Mouse (Mus musculus): ENCODE data around the gene Dguok.

The Dguok gene

GRCm38 (mm10) chr6:83506258-83507167, at the start of gene Dguok:
Dguok (minus strand) TSS chr6:83506969.
- DNase-seq (ENCODE audit: low read depth), result peak; percentile 98

DNA sequence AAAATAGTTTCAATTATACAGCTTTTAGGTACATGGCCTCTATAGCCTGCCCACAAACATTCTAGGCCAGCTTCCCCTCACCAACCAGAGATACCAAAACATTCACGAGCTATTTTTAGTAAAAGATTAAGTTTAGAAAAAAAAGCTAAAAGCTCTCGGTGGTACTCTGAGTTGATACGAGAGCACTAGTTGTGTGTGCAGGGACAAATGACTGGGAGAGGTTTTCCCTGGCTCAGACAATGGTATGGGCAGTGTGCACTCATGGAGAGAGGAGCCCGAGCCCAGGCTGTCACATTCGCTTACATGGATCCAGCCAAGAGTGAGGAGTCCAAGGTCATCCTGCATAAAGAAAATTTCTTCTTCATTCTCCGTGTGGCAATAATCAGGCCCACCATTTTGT, 49.2 kb upstream of the Dguok start:
- no peak for DNase-seq (ENCODE audit: low read depth)

GRCm38 (mm10) chr6:83548346-83548745, 41.6 kb upstream of the Dguok start:
- no peak for DNase-seq (ENCODE audit: low read depth)

GRCm38 (mm10) chr6:83545778-83546177, 39.0 kb upstream of the Dguok start:
- no peak for DNase-seq (ENCODE audit: low read depth)

- no peak for DNase-seq (ENCODE audit: low read depth)
Measured at GRCm38 (mm10) chr6:83541756-83542456, 35.1 kb upstream of the Dguok start.

DNA sequence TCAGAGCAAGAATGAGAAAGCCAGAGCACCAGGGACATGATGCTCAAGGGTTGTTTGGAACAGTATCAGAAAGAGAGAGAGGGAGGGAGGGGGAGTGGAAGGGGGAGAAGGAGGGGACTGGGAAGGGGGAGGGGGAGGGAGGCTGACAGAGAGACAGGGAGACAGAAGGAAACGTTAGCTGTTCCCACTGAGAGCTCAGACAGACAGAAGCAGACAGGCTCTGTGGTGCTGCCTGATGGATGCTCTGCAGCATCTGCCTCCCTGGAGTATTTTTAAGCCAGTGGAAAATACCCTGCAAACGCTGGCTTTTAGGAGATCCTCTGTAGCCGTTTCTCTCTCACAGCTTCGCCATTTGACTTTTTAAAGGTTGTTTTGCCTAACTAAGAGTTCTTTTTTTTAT, 33.2 kb upstream of the Dguok start:
- DNase-seq (ENCODE audit: low read depth), result no peak

DNA sequence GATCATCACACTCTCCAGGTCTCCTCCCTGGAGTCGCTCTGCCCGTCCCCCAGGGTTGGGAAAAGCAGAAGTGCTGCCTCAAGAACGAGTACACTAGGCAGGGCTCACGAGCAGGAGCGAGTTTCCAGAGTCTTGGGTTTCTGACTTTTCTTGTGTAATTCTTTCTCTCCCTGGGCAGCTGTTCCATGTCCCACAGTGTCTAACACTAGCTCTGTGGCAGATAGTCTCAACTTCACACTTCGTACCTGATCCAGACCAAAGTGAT, 30.0 kb upstream of the Dguok start:
- DNase-seq (ENCODE audit: low read depth), result no peak

GRCm38 (mm10) chr6:83536028-83536794, 29.4 kb upstream of the Dguok start, which contains the start of gene Actg2:
Actg2 (minus strand) TSS chr6:83536265.
- DNase-seq (ENCODE audit: low read depth), result no peak

DNA sequence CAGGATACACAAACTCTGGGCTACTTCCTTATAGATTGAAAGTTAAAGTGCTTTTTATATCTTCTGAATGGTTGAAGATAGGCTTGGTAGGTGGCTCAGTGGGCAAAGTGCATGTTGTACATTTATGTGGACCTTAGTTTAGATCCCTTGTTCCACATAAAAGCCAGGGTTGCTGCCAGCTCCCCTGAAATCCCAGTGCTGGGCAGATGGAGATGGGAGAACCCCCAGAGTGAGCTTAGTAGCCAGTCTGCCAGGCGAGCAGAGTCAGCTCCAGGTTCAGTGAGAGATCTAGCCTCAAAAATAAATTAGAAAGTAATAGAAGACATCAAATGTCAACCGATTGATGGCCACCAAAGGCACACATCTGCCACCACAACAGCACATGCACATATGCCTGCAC, 25.8 kb upstream of the Dguok start:
- no peak for DNase-seq (ENCODE audit: low read depth)

DNA sequence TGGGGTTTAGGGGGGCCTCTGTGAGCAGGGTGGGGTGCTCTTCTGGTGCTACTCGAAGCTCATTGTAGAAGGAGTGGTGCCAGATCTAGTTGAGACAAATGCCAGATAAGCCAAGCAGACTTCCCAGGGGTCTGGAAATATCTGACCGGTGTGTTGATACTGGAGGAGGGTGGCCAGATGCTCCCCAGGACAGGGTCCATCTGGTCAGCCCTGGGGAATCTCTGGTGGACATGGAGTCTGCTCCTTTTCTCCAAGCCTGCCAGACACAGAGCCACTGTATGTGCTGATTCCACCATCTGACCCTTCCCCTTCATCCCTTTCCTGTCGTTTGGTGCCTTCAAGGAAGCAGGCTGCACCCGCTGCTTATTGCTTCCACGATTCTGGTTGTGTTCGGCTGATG, 16.4 kb upstream of the Dguok start:
- no peak for DNase-seq (ENCODE audit: low read depth)

- DNase-seq (ENCODE audit: low read depth), result no peak
Measured at GRCm38 (mm10) chr6:83521784-83522183, 15.0 kb upstream of the Dguok start.

- no peak for DNase-seq (ENCODE audit: low read depth)
Measured at GRCm38 (mm10) chr6:83518637-83519036, 11.9 kb upstream of the Dguok start.

GRCm38 (mm10) chr6:83515172-83515571, 8.4 kb upstream of the Dguok start:
- no peak for DNase-seq (ENCODE audit: low read depth)

- DNase-seq (ENCODE audit: low read depth), result peak; percentile 61
Measured at GRCm38 (mm10) chr6:83512495-83512894, 5.7 kb upstream of the Dguok start.

DNA sequence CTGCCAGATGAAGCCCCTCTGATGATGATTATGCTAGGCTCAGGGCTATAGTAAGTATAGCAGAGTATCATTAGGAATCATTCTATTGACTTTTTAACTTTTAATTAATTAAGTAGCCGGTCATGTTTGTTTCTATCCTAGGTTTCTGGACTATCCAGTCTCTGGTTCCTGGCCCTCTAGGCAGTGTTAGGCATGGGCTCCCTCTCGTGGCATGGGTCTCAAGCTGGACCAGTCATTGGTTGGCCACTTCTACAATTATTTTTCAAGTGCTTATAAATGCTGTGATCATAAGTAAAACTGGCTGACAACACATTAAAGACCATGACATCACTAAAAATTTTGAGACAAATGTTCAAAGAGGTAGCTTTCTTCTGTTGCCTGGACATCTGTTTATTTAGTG, 3.4 kb upstream of the Dguok start:
- DNase-seq (ENCODE audit: low read depth), result no peak

DNA sequence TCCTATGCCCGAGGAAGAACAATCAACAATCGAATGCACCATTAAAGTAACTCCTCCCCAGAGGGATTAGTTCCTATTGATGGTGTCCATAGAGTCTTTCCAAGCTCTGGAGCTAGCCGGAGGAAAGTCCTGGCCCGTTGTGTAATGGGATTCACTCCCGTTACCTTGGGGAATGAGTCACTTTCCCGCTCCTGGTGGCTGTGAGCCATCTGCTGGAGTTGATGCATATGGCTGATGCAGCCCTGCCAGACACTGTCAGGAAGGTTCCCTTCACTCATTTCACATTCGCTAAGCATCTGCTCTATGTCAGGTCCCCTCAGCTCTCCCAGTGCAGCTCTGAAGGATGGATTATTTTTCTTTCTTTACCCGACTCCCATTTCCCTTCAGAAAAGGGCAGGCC, 2.7 kb upstream of the Dguok start:
- DNase-seq (ENCODE audit: low read depth), result no peak

GRCm38 (mm10) chr6:83507168-83507546, 388 bp upstream of the Dguok start:
- DNase-seq (ENCODE audit: low read depth), result no peak

DNA sequence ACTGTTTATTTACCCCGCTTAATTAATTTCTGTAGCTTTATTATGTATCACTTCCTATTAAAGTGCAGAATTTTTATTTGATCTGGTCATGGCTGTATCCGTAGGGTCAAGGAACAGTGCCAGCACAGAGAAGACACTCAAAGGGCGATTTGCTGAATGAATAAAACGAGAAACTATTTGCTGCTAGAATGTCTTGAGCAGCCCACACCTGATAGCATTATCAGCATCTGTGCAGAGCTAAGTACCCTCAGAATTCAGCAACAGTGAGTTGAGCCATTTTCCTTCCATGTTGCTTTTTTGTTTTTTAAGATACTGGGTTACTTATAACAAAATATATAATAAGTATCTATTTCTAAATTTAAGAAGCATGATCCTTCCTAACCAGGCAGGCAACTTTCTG, 1.2 kb downstream of the Dguok start:
- DNase-seq (ENCODE audit: low read depth), result peak; percentile 28

- DNase-seq (ENCODE audit: low read depth), result no peak
Measured at GRCm38 (mm10) chr6:83503361-83503760, 3.4 kb downstream of the Dguok start.

DNA sequence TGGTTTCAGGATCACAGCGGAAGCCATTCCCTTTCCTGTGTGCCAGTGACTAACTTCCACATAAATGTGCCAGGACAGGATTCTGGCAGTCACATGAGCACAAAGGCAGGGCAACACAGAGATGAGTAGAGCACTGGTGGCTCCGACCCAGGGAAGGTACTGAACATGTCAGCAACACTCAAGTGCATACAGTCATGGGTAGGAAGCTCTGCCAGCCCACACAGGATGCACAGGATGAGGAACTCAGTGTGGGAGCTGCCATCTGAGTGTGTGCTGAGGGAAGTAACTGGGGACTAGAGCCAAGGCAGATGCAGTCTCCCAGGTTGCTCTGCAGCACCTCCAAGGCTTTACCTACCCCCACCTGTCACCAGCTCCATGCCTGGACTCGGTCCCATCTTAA, 4.1 kb downstream of the Dguok start:
- no peak for DNase-seq (ENCODE audit: low read depth)

DNA sequence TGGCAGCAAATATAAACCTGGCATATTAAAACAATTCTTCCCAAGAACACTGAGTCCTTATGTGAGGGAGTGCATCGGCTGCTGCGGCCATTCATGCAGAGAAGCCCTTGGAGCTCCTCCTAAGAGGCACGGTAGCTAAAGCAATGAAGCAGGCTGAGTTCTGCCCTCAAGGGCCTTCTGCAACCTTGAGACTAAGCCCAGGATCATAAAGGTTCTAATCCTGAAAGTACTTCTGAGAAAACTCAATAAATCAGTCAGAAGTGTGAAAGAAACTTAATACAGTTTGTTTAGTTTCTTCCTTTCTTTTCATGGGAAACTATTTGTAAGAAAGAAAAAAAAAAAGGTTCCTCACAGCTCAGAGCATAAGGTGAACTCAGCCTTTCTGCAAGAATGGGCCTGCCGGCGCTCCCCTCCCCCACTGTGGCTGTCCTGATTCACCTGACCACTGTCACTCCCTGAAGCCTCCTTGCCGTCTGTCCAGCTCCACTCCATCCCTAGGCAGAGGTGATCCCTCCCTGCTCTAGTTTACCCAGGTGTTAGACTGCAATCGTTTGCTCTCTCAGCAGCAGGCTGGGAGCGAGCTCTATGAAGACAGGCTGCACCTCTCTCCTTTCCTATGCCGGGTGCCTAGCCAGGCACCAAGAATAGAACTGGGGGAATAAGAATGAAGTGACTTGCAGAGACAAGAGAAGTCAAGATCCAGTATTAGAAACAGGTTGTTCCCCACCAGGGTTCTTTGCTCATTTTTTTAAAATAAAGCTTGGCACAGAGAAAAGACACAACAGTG, 5.1 kb downstream of the Dguok start:
- DNase-seq (ENCODE audit: low read depth), result no peak

DNA sequence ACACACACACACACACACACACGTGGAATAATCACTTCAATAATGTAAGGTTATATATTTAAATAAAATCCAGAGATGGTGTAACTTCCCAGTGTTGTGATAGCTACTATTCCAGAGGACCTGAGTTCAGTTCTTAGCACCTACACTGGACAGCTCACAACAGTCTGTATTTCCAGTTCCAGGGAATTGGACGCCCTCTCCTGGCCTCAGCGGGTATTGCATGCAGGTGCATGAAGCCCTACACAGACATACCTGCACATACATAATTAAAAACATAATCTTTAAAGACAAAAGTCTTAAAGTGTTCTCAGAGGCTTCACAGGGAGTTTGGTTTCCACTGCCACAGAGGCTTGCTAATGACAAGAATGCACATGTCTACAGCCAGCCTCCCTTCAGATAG, 6.3 kb downstream of the Dguok start:
- DNase-seq (ENCODE audit: low read depth), result no peak

Measured in c-Kit-positive CD71-positive TER-119-negative erythroid progenitor cells, embryonic 14.5 days (primary cell).